Mouse (Mus musculus) stomach, embryonic 16.5 days (tissue): ENCODE results near the gene Rela. TPM values are rescaled to one million over a fixed set of nuclear protein-coding genes. Genes with fewer than 3 reads are reported as not detected.

Experiments
- ATAC-seq: fragments of 200-750 bp; cut with Nextera tagmentation; 2 replicates; pipeline ENCODE4 v1.8.0; 2017; ENCODE audit warnings: moderate number of reproducible peaks, moderate TSS enrichment; ENCODE audit not compliant: insufficient read depth, low FRiP score
- H3K27ac ChIP-seq: fragments of 300-500 bp; sonication (generic); 2 replicates; pipeline ENCODE4 v1.5.1; 2014; ENCODE audit warnings: low read length
- H3K27me3 ChIP-seq: fragments of 300-500 bp; sonication (generic); 2 replicates; pipeline ENCODE4 v1.6.1; 2014; ENCODE audit warnings: low read length, control low read depth, mixed read lengths; ENCODE audit not compliant: control insufficient read depth, insufficient read depth
- H3K36me3 ChIP-seq: fragments of 300-500 bp; sonication (generic); 2 replicates; pipeline ENCODE4 v1.6.1; 2014; ENCODE audit warnings: low read length; ENCODE audit not compliant: control insufficient read depth, insufficient read depth
- H3K4me1 ChIP-seq: fragments of 300-500 bp; sonication (generic); 2 replicates; pipeline ENCODE4 v1.6.1; 2014; ENCODE audit warnings: low read length, control low read depth, mixed read lengths; ENCODE audit not compliant: control insufficient read depth, insufficient read depth
- H3K4me2 ChIP-seq: fragments of 300-500 bp; sonication (generic); 2 replicates; pipeline ENCODE4 v1.6.1; 2014; ENCODE audit warnings: low read depth, low read length, mixed read lengths
- H3K4me3 ChIP-seq: fragments of 300-500 bp; sonication (generic); replicated peaks from 2 replicates; pipeline ENCODE4 v1.5.1; 2014; ENCODE audit warnings: mild to moderate bottlenecking, low read length
- H3K9ac ChIP-seq: fragments of 300-500 bp; sonication (generic); 2 replicates; pipeline ENCODE4 v1.6.1; 2014; ENCODE audit warnings: low read length
- H3K9me3 ChIP-seq: fragments of 300-500 bp; sonication (generic); replicated peaks from 2 replicates; pipeline ENCODE4 v1.6.1; 2016; ENCODE audit warnings: low read length, control low read depth; ENCODE audit not compliant: control insufficient read depth
- WGBS: fragments of 180-500 bp; shearing (Covaris S2); extraction: QIAGEN DNeasy Blood & Tissue Kit; methylation state at CpG from one replicate; pipeline ENCODE4 v1.1.7; 2014; 5-methylcytosine and 5-hydroxymethylcytosine counted together
- microRNA-seq: library from miRNA; unstranded; fragments of <30 nt; microRNA quantifications from one replicate; pipeline ENCODE4, GENCODE M21; 2016
- polyA plus RNA-seq: library from polyadenylated mRNA; unstranded; fragments of >200 nt; fragmentation: Nextera tagmentation; extraction: Ambion mirVana; gene quantifications from 2 replicates; pipeline ENCODE4 v1.2.1, GENCODE M21; 2015

The Rela gene
- polyA plus RNA-seq, 1 experiment from 2014 or later = 47.9 TPM

GRCm38 (mm10) chr19:5695849-5696462 is 58.7 kb downstream of the Rela start:
- 41% methylated on average over 41 of the region's 41 CpGs for WGBS
- no peaks in the 10 kb centered on the region for H3K27me3 ChIP-seq
- ATAC-seq = no peak; the same call in 1 of the 2 replicates
- H3K4me1 ChIP-seq = peaks cover 30% of the 10 kb centered on the region
- no peak overlapping the region for H3K9ac ChIP-seq
- peaks cover 18% of the 10 kb centered on the region; the same call in 1 of the 2 replicates for H3K36me3 ChIP-seq
- no peak overlapping the region for H3K4me3 ChIP-seq
- H3K27ac ChIP-seq = no peak overlapping the region
- H3K4me2 ChIP-seq = no peak overlapping the region
- no peaks in the 10 kb centered on the region for H3K9me3 ChIP-seq

Small RNA genes lying within 50 kb of the gene (microRNA-seq; reads per million reads assigned to microRNA genes)
- gene Mir6987 = not detected

Other genes with a start within 250 kb of the Rela start
- 54.1 and 56.4 TPM in 2 replicates for gene Sart1, start 248.8 kb upstream of the Rela start, polyA plus RNA-seq
- gene Tsga10ip, start 235.0 kb upstream of the Rela start, polyA plus RNA-seq = 7.2 and 8.9 TPM in 2 replicates
- gene Drap1, start 212.5 kb upstream of the Rela start, polyA plus RNA-seq = 203 and 207 TPM in 2 replicates
- gene AI837181, start 212.3 kb upstream of the Rela start, polyA plus RNA-seq = 14.3 and 14.8 TPM in 2 replicates
- not detected in 2 replicates for gene Fosl1, start 189.9 kb upstream of the Rela start, polyA plus RNA-seq
- gene Ccdc85b, start 179.6 kb upstream of the Rela start, polyA plus RNA-seq = 4.7 and 5.7 TPM in 2 replicates
- 98.3 and 102 TPM in 2 replicates for gene Fibp, start 176.9 kb upstream of the Rela start, polyA plus RNA-seq
- 1.6 and 2.2 TPM in 2 replicates for gene Ctsw, start 169.0 kb upstream of the Rela start, polyA plus RNA-seq
- gene Efemp2, start 163.5 kb upstream of the Rela start, polyA plus RNA-seq = 156 and 167 TPM in 2 replicates
- 36.5 and 37.6 TPM in 2 replicates for gene Mus81, start 149.1 kb upstream of the Rela start, polyA plus RNA-seq
- 2,233 and 2,288 TPM in 2 replicates for gene Cfl1, start 147.0 kb upstream of the Rela start, polyA plus RNA-seq
- 0.13 TPM in 1 of 2 replicates, not detected in the other for gene 1700020D05Rik, start 133.7 kb upstream of the Rela start, polyA plus RNA-seq
- 9.5 and 10.8 TPM in 2 replicates for gene Snx32, start 126.9 kb upstream of the Rela start, polyA plus RNA-seq
- gene Ovol1, start 76.8 kb upstream of the Rela start, polyA plus RNA-seq = 21.5 and 29.5 TPM in 2 replicates
- 7.4 and 7.8 TPM in 2 replicates for gene Ap5b1, start 69.5 kb upstream of the Rela start, polyA plus RNA-seq
- 109 and 125 TPM in 2 replicates for gene Rnaseh2c, start 35.6 kb upstream of the Rela start, polyA plus RNA-seq
- 43.3 and 45.2 TPM in 2 replicates for gene Kat5, start 27.2 kb upstream of the Rela start, polyA plus RNA-seq
- gene Sipa1, start 26.2 kb downstream of the Rela start, polyA plus RNA-seq = 17.3 and 18.1 TPM in 2 replicates
- gene Map3k11, start 51.3 kb downstream of the Rela start, polyA plus RNA-seq = 20.0 and 20.2 TPM in 2 replicates
- 17.2 and 17.4 TPM in 2 replicates for gene Pcnx3, start 51.4 kb downstream of the Rela start, polyA plus RNA-seq
- gene Kcnk7, start 66.9 kb downstream of the Rela start, polyA plus RNA-seq = 2.0 and 2.2 TPM in 2 replicates
- gene Ehbp1l1, start 88.8 kb downstream of the Rela start, polyA plus RNA-seq = 51.2 and 63.2 TPM in 2 replicates
- 64.6 and 66.5 TPM in 2 replicates for gene Fam89b, start 92.2 kb downstream of the Rela start, polyA plus RNA-seq
- 22.8 and 24.6 TPM in 2 replicates for gene Ltbp3, start 103.4 kb downstream of the Rela start, polyA plus RNA-seq
- gene Scyl1, start 133.9 kb downstream of the Rela start, polyA plus RNA-seq = 66.3 and 67.8 TPM in 2 replicates
- gene Frmd8, start 237.8 kb downstream of the Rela start, polyA plus RNA-seq = 27.4 and 29.5 TPM in 2 replicates
- 5.1 and 5.5 TPM in 2 replicates for gene Slc25a45, start 240.3 kb downstream of the Rela start, polyA plus RNA-seq